Mouse (Mus musculus) common myeloid progenitor, adult 5-6 weeks (primary cell): ENCODE results near the gene Adprm. TPM values are rescaled to one million over a fixed set of nuclear protein-coding genes. Genes with fewer than 3 reads are reported as not detected.

Experiments used
- ATAC-seq: replicated peaks from 2 replicates; pipeline ENCODE4 v1.8.0; 2016; ENCODE audit warnings: low read depth, mild to moderate bottlenecking, moderate TSS enrichment, inconsistent platforms; ENCODE audit not compliant: poor library complexity, severe bottlenecking
- total RNA-seq: library from RNA; stranded (forward); fragments of 200-1000, 187-1606 nt; gene quantifications from 2 replicates; pipeline ENCODE4 v1.2.3, GENCODE M21; 2017

The Adprm gene
- total RNA-seq, 1 experiment from 2014 or later, result 15.1 TPM

DNA sequence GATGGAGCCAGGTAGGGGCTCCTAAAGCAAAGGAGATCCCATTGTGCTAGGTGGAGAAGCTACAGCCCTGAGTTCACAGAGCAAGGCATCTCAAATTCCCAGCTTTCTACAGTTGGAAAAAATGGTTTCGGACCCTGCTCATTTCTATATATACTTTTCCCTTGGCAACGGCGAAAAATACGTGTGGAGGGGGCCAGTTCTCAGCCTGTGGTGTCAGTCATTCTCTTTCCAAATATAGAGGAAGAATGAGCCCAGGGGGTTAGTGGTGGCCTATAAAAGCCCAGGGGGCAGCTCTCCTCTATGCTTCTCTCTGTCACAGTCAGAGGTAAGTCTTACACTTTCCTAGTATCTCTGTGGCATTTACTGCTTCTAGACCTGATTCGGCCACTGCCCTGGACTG is 25.6 kb upstream of the Adprm start, which contains the start of gene Myh3:
TSS of gene Myh3 (plus strand) at position 301 of the 400 bp plus-strand sequence.
- ATAC-seq, result no peak

DNA sequence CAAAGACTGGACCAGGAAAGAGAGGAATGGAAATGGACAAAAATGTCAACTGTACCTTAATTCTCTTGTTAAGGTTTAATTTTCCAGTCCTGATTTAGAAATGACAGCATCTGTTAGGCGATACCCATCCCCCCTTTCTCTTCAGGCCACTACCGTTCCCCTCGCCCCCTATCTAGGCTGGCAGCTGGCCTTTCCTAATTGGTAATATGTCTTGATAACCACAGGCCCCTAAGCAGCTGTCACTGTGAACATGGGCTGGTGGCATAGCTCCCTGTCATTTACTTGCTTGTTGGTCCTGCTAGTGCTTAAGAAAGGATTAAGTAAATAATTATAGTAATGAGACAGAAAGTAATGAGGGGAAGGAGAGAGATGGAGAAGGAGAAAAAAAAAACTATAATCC is 25.0 kb upstream of the Adprm start:
- ATAC-seq, result no peak

DNA sequence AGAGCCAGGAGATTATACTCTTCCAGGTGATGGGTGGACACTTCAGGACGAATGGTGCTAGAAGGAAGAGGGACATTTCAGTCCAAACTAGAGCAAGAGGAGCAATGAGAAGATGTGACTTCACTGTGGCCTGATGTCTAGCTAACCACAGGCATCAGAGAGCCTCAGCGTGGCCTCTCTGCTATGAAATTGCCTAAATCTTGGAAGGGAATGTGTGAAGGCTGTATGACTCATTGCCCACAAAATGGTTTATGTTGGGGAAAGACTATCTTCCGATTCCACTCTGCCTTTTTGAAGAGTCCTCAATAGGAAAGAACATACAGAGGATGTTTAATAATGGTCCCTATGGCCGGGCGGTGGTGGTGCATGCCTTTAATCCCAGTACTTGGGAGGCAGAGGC is 24.4 kb upstream of the Adprm start:
- no peak for ATAC-seq

DNA sequence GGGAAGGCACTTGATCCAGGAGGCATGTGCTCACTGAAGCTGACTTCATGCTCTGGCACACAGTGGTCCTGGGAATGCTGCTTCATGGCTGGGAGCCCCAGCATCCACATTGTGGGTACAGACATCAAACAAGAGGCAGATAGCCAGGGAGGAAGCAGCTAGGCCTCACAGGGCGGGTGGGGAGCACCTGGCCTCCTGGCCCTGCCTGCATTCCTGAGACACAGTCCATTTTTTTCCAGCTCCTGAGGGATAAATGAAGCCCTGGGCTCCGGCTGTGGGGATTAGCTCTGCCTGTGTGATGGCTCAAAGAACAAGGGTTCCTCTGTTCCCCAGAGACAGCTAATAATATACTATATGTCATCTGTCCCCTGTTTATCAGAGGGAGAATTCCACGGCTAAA is 22.6 kb upstream of the Adprm start:
- no peak for ATAC-seq

DNA sequence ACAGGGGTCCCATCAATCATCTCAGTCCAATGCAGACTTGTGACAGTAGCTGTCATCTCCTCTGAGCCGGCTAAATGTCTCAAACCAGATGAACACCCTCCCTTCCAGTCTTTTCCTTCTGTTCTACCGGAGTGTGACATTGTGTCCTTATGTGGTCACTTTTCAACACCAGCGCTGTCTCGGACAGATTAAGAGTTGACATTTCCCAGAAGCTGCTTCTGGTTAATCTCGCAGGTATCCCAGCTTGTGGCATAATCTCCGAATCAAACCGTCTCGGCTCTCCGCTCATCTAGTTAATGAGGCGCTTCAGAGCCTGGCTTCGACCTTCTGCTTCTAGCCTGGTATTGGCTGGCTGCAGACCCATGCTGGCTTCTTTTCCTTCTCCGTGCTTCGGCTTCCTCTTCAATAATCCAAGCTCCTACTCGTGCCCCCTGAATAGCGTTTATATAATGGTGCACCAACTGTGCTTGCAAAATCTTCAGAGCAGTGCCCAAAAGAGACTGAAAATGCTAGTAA is 20.3 kb upstream of the Adprm start:
- no peak for ATAC-seq

DNA sequence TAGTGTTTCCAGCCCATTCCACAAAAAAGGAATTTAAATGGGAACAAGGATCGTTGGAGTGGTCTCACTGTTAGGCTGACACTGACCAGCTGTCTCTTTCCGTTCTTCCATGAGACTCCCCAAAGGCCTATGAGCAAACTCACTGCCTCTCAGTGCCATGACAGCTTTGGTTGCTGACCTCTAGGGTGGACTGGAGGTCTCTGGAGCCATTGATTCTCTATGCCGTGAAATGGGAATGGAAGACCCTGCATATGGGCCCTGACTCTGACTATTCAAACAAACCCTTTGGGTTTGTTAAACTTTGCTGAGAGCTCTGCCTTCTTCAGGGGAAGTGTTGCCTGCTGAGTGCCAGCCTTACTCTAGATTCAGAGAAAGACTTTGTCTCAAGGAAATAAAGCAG is 15.3 kb upstream of the Adprm start:
- ATAC-seq, result no peak

DNA sequence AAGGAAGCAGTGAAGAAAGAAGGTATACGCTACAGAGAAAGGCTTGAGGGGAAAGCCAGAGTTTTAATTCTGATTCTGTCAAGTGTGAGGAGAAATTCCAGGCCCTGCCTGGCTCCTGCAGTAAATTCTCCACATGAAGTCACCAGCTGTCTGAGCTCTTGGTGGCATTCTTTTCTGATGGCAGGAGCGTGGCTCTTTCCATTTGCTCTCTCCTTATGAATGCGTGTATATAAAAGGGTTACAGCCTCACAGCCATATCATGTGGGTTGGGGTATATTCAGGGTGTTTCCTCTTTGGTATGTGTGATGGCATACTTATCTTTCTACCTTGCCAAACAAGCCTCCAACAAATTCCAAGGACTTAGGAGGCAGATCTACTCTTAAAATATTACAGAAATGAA is 10.3 kb upstream of the Adprm start:
- ATAC-seq, result no peak

DNA sequence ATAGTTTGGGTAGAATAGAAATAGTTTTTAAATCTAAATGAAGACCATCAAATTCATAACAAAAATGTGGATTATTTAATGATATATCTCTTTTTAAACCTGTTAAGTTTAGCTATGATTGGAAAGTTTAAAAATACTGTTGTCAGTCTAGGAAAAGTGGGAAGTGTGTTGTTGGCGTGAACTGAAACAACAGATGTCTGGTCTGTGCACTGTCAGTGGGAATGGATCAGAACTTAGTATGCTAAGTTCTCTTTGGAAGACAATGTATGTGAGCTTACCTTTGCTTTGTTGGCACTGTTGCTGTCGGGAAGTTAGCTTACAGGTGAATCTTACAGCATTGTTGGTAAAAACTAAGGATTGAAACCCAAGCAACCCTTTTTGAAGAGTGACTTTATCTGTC is 8.9 kb upstream of the Adprm start:
- no peak for ATAC-seq

DNA sequence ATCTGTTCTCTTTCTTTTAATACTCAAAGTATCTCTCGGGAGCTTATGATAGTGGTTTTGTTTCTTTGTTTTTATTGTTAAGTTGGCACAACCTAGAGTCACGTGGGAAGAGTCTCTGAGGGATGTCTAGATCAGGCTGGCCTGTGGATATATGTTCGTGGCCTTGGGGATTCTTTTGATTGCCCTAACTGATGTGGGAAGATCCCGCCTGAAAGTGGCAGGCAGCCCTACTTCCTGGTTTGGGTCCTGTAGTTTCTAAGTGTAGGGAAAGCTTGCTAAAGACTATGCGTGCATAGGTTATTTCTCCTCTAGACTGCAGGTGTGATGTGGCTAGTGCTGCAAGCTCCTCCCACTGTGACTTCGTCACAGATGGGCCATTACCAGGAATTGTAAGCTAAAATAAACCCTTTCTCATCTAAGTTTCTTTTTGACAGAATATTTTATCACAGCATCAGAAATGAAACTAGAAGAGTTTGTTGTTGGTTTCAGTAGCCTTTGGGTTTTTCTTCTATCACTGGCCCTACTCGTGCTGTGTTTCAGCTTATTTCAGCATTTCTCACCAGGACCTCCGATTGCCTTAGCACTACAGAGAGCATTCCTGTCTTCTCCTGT is 2.5 kb upstream of the Adprm start:
- ATAC-seq, result no peak

DNA sequence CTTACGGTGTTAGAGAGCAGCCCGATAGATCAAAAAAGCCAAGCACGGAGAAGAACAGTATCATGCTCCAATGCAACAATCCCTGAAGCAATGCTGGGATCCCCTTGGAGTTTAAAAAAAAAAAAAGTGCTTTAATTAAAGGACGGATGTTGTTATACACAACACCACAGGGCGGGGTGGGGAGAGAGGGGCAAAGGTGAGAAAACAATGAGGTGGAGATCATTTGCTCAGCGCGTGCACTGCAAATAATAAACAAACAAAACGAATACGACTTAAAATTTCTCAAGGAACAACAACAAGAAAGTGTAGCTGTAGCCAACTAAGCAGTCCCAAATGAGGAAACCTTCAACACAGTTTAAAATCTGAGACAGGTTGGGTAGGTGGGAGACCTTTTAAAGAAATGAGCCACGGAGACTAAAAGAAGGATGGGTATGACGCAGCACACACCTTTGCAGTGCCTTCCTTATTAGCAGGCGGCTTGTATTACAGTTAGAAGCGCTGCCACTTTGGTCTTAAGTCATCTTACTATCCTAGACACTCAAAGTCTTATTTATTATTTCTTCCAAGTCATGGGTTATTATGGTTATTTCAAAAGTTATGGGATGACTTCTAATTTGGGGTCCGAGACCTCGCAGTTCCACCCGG is 596 bp downstream of the Adprm start:
- 0 out of 2 replicates have a peak, but pooled peaks have one; percentile 7 for ATAC-seq

DNA sequence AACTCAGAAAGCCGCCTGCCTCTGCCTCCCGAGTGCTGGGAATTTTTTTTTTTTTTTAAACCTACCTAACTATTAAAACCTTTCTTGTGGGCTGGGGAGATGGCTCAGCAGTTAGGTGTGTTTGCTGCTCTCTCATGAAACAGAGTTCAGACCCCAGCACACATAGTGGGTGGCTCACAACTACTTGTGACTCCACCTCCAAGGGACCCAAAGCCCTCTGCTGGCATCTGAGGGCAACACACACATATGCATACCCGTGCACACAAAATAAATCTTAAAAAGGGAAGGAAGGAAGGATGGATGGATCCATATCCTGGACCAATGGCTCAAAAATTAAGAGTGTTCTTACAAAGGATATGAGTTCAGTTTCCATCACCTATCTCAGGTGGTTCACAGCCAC is 3.1 kb downstream of the Adprm start:
- no peak for ATAC-seq

DNA sequence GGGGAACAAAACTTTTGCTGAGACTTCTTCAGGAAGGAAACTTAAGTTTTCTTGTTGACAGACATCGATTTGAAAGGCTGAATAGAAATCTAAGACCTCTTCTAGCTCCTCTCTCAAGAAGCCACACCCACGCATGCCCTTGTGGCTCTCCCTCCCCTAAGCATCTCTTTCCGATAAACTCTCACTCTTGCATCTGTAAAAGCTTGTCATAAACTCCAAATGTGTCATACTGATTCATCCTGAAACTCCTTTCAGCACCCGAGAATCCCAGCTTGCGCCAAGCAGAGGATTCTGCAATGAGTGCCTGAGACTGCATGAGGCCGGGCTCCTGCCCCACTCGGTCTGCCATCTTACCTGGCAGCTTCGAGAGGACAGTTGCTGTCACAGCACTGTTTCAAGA is 3.9 kb downstream of the Adprm start:
- ATAC-seq, result no peak

DNA sequence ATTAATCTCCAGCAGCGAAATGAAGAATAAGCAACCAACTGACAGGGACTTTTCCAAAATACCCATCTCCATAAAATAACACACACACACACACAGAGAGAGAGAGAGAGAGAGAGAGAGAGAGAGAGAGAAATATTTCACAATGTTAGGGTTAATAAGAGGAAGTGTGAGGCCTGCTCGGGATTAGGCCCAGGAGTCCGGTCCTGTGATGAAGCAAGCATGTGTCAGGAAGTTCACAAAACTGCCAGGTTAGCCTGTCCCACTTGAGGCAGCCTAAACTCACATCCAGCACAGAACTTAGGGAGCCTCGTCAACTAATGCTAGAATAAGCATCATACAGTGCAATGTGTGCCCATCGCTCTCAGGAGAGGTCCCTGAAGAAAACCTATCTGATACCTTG is 5.2 kb downstream of the Adprm start:
- peak; percentile 76 for ATAC-seq

DNA sequence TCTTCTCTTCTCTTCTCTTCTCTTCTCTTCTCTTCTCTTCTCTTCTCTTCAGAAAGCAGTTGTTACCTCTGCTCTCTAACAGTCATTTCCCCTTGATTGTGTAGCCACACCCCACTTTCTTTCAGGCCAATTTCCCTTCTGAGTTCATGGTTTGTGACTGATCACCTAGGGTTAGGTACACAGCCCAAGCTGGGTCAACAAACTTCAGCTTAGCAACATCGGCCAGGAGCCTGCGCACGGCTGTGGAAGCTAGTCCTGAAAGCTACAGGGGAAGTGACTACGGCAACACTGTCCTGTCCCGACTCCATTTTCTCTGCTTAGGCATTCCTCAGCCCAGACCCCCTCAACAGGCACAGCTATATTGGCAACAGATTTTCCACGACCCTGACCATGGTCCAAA is 7.4 kb downstream of the Adprm start:
- ATAC-seq, result no peak

DNA sequence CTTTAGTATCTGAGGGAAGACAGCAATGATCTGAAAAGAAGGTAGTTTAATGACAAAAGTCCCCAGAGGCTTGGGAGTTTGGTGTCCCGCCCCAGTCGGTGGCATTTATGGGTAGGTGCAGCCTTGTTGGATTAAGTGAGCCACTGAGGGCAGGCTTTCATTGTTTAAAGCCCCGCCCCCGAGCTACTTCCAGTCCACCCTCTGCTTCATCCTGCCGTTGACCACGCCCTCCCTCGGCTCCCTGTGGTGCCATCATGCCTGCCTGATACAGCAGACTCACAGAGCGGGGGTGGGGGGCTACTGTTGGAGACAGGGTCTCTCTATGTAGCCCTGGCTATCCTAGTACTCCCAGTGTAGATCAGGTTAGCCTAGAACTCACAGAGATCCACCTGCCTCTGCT is 9.4 kb downstream of the Adprm start:
- ATAC-seq, result no peak

DNA sequence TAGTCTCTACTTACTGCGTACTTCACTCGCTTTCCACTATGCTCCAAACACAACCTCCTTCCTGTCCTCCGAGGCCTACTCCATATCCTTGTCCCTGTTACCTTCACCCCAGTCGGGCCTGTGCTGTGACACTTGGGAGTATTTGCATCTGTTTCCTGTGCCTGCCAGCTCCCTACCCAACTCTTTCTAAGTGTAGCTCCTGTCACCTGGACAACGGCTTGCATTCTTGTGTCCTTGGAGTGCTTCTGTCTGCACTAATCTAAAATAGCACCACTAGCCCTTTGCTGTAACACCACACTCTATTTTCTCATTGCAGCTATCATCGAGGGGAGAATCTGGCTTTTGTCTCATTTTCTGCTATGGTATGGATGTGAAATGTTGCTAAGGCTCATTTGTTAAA is 11.9 kb downstream of the Adprm start:
- ATAC-seq, result no peak

DNA sequence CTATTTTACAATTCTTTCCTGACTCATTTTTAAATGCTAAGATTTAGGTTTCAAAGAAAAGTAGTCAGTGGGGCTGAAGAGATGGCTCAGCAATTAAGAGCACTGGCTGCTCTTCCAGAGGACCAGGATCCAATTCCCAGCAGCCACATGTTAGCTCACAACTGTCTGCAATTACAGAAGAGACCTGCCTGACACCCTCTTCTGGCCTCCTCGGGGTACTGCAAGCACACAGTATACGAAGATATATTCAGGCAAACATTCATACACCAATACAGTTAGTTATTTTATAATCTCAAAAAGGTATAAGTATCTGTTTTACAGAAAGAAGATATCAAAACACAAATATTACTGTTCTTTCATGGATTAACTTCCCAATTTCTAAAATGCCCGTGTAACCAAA is 12.6 kb downstream of the Adprm start:
- ATAC-seq, result no peak

DNA sequence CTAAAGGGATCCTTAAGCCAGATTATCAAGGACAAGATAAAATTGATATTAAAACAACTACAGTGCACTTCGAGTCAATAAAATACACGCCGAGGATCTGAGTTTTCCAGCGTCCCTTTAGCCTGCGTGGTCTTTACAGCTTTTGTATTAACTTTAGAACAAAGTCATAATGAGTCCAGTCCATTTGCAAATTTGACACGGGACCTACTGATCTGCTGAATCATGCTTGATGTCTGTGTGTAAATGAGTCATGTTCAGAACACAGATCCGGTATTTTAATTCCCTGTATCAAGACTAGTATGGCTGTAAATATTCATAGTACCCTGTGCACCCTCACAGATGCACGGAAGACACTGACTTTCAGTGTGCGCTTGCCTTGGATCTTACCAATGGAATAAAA is 15.5 kb downstream of the Adprm start:
- ATAC-seq, result no peak

DNA sequence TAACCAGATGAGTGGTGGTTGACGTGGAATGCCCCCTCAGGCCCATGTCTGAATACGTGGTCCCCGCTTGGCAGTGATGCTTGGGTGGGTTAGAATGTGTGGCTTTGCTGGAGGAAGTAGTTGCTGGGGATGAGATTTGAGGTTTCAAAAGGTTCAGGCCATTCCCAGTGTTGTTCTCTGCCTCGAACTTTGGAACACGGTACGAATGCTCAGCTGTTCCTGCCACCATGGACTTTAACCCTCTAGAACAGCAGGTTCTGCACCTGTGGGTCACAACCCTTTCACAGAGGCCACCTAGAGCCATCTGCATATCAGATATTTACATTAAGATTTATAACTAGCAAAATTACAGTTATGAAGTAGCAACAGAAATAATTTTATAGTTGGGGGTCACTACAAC is 16.2 kb downstream of the Adprm start:
- no peak for ATAC-seq

DNA sequence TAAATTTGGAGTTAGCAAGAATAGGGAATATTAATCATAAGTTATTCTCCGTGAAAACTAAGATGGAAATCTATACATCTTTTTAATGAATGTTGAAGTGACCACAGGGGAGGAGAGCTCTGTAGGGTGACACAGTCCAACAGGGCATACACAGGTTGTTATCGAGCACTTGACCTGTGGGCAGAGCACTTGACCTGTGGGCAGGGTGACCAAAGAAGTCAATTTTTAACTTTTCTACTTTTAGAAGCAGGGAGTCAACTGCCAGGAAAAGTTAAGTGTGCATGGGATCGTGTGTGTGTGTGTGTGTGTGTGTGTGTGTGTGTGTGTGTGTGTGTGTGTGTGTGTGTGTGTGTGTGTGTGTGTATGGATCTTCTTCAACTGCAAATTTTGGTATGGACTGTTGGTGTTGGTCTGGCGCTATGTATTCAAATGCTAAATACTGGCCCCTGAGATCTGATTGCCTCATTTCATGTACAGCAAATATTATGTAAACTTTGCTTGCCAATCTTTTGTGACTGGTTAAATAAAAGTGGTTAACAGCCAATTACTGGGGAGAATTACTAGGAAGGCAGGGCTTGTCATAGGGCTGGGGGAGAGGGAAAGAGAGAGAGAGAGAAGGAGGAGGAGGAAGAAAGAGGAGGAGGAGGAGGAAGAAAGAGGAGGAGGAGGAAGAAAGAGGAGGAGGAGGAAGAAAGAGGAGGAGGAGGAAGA is 17.5 kb downstream of the Adprm start:
- ATAC-seq, result no peak

DNA sequence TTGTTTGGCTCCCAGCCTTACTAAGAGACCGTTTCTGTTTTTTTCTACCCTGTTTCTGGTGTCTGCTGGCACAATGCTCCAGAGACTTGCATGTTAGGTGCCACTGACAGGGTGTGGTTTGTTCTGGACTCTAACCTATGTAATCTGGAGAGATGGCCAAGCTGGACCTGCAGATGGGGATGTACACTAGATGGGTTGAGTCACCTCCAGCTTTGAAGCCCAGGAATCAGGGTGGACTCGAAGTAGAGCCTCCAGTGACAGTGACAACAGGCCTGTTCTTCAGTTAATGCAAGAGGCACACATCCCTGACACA is 20.8 kb downstream of the Adprm start:
- no peak for ATAC-seq
